Mouse (Mus musculus) layer of hippocampus, postnatal 25 days (tissue): ENCODE results near the gene Itga11. TPM values are rescaled to one million over a fixed set of nuclear protein-coding genes. Genes with fewer than 3 reads are reported as not detected.
A peak's percentile ranks its signal among the peaks of the same experiment; 100 is the strongest.

Experiments
- DNase-seq, 2 experiments: peaks; one replicate each; pipeline ENCODE4 v3.0.0; 2022; ENCODE audit warnings: mixed read lengths in 2 of 2, low spot score in 1 of 2; ENCODE audit errors: extremely low spot score in 1 of 2
- total RNA-seq, 2 experiments: library from RNA; stranded (reverse); gene quantifications; 2 replicates each; pipeline ENCODE4 v1.2.3; 2021

The Itga11 gene
- total RNA-seq, 2 experiments from 2014 or later = 2.0 to 2.8 TPM

GRCm38 (mm10) chr9:62678550-62679155, 1.0 kb downstream of the Itga11 start:
- peak in 1 of 2 experiments; percentile 18 for DNase-seq

DNA sequence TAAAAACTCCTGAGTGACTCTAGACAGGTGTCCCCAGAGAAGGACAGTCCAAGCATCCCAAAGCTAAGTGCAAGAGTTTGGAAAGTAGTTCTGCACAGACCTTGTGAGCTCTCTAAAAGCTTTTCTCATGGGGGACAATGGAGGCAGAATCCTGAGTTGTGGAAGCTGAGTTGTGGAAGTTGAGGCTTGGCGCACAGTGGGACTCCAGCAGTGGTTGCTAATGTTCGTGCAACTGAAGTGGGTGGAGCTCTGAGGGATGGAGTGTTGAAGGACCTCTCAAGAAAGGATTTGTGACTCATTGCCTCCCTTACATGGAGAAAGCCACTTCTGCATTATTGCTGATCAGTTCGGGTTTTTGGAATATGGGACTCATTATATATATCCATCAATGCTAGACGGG, 1.8 kb downstream of the Itga11 start:
- DNase-seq = no peak

DNA sequence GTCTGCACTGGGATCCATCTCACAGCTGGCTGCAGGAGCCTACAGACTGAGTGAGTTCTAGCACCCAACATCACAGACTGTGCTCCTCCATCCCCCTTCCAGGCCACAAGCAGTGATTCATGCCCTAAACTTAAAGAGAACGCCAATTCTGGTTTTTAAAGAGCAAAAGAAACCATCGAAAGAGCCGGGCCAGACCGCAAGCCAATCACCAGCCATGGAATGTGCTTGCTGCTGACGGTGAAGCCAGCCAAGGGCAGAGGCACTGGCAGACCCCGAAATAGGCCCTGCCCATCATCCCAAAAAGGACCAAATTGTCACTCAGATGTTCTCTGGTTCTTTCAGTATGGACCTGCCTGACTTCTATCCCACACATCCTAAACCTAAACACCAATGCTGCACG, 6.7 kb downstream of the Itga11 start:
- DNase-seq = no peak

DNA sequence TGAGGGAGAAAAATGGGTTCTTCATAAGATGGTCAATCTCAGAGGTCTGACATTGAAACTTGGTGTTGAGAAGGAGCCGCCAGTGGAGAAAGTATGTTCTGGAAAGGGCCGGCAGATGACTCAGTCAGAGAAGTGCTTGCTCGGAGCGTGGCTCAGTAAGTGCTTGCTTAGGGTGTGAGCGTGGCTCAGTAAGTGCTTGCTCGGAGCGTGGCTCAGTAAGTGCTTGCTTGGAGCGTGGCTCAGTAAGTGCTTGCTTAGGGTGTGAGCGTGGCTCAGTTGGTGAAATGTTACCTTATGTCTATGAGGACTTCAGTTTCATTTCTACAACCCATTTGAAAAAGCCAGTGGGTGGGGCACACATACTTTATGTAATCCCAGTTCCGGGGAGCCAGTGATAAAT, 12.1 kb downstream of the Itga11 start:
- no peak for DNase-seq

DNA sequence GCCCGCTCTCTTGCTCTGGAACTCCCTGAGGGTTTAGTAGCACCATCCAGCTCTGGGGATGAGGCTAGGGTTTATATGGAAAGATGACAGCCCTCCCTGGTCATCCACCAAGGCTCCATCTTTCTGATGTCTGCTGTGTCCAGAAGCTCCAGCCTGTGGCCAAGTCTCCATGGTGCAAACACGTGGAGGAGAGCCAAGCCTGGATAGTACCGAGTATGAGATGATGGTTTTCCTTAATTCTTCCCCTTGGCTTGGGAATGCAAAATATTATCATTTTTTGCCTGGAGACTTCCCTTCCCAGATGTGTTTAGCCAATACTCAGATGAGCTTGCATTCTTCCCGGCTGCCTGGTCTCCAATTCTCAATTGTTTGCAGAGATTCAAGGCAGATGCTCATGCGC, 16.4 kb downstream of the Itga11 start:
- DNase-seq = no peak

DNA sequence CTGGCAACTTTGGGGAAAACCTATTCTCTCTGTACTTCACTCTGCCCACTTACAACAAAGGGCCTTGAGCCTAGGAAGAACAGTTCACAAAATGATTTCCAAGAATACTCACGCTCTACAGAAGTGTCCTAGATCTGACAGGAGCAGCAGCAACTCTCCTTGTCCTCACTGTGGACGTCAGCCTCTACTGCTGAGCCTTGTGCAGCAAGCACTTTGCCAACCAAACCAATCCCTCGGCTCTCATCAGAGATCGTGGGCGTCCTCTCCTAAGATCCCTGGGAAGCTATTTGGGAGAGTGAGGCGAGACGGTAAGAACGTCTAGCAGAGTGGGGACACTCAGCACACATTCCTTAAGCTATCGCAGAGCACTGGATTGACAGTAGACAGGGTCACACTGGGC, 17.6 kb downstream of the Itga11 start:
- DNase-seq = no peak

DNA sequence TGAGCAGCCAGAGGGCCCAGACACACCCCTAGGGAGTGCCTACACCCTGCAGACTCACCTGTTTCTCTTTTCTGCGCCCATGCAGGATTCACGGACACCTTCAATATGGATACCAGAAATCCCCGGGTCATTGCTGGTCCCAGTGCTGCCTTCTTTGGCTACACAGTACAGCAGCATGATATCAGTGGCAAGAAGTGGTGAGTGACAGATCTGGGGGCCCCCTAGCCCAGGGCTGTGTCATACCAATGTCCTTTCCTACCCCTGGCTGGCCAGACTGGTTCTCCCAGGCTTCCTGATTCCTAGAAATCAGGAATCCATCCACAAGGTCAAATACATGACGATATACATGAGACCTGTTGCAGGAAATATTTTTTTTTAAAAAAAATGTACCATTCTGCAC, 19.2 kb downstream of the Itga11 start:
- no peak for DNase-seq

DNA sequence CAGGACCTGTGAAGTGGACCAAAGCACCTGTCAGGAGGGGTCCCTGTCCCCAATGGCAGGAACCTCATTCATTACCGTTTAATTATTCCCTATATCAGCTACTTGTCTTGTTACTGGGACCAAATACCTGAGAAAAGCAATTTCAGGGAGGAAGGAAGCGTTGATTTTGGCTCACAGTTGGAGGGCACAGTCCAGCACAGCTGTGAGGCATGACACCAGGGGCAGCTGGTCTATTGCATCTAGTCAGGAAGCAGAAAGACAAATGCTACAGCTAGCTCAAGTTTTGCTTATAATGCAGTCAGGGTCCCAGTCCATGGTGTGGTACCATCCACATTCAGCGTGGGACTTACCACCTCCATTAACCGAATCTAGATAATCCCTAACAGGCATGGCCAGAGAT, 29.6 kb downstream of the Itga11 start:
- DNase-seq = no peak

DNA sequence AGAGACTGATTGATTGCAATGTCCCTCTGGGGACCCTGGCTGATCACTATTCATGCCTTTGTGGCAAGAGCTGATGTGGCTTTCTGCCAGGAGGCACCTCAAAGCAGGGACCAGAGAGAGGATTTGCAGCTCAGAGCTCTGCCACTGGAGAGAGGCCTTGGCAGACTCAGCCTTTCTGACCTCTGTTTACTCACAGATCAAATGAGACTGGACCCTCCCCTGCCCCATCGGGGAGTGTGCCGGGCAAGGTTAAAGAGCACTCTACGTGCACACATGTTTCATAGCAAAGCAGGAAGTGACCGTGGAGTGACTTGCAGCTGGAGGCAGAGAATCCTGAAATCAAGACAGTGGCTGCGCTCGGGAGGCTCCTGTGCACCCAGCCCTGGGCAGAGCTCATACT, 30.2 kb downstream of the Itga11 start:
- no peak for DNase-seq

DNA sequence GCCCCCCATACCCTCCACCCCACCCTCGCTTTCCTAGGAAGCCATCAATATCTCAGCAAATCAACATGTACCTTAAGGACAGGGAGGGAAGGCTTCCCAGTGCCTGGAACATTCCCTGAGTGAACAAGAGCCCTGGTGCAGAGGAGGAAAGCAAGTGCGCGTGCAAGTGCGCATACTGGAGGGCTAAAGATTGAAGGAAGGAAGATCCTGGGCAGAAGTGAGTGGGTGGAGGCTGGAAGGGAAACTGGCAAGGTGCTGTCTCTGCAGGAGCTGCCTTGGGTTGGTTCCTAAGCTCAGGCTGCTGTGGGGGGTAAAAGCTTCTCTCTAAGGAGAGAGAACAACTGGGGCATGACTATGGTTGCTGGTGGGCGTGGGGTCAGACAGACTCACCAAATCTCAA, 32.4 kb downstream of the Itga11 start:
- DNase-seq = no peak

- DNase-seq = no peak
These were observed 34.7 kb downstream of the Itga11 start for GRCm38 (mm10) chr9:62712374-62712773.

DNA sequence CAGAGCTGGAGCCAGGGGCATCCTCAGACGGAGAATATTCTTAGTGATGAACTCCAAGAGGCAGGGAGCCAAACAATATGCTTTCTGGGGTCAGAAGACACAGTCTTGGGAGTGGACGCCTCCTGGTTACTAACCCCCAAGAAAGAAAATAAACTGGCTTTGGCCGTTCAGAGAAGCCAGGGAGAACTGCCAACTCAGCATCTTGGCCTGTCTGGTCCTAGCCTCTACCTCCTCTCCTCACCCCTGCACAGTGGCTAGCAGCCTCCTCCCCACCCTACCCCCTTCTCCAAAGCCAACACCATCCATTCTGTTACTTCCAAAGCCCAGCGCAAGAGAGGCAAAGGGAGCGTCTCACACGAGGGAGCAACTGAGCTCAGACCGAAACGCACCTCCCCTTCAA, 35.4 kb downstream of the Itga11 start:
- DNase-seq = no peak

- no peak for DNase-seq
These were observed 36.7 kb downstream of the Itga11 start for GRCm38 (mm10) chr9:62714336-62714735.

DNA sequence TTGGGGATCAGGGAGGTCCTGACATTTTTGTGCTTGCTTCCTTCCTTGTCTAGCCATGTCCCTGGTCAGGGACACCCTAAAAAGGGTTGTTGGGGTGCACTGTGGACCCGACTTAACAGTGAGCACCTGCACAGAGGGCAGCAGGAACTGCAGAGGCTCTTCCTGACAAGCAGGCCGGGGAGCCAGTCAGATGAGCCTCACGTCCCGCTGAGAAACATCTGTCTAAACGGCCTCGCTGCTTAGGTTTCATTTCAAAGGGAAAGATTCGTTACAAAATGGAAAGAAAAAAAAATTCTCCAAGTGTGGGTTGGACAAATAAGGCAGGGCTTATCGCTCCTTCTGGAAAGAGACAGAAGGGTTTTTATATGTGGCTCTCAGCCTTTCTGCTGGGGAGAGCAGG, 40.4 kb downstream of the Itga11 start:
- no peak for DNase-seq

GRCm38 (mm10) chr9:62721791-62722190, 44.2 kb downstream of the Itga11 start:
- DNase-seq = no peak

DNA sequence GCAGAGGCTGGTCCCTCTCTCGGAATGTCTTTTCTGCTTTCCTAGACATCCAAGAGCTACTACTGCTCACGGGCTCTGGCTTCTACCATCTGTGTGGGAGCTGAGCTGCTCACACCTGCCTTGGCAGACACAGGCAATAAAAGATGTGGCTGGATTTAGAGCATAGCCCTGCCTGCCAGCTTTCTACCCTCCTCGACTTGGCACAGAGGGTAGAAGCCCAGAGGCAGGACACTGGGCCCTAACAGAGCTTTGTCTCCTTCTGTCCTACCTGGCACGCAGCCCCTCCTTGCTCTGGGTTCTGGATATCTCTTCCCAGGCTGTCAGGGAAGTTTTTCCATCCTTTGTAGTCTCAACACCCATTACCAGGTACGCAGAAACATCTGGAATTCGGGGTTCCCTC, 45.1 kb downstream of the Itga11 start:
- no peak for DNase-seq

GRCm38 (mm10) chr9:62724175-62724574, 46.5 kb downstream of the Itga11 start:
- DNase-seq = no peak

- DNase-seq = no peak
These were observed 47.6 kb downstream of the Itga11 start for GRCm38 (mm10) chr9:62725247-62725646.

- DNase-seq = no peak
These were observed 48.8 kb downstream of the Itga11 start for GRCm38 (mm10) chr9:62726472-62726871.

- peak; percentile 35 to 53 for DNase-seq
These were observed 67.1 kb downstream of the Itga11 start for GRCm38 (mm10) chr9:62744558-62745275.

- DNase-seq = no peak
These were observed 69.0 kb downstream of the Itga11 start for GRCm38 (mm10) chr9:62746646-62747045.

DNA sequence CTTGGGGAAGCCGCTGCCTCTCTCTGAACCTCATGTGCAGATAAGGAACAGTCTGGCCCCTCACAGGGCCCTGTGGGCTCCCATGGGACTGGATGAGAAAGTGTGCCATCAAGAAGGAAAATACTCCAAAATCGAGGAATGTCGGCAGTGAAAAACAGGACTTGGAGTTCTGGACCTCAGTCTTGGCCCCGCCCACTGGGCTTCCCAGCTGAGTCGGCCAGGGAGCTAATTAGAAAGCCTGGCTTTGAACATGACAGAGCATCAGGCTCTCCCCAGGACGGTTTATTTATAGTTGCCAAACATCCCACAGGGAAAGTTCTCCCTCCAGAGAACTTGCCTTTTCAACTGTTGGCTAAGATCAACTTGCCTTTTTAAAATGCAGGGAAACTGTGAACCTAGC, 72.0 kb downstream of the Itga11 start:
- no peak for DNase-seq
